Mouse (Mus musculus) liver, embryonic 14.5 days (tissue): ENCODE results near the gene Lgals2.

Experiments used
- CTCF ChIP-seq: IDR thresholded peaks from 2 replicates; pipeline ENCODE4 v1.5.1; 2016; ENCODE audit warnings: antibody characterized with exemption, low read depth, control low read depth
- EP300 ChIP-seq: IDR thresholded peaks from 2 replicates; pipeline ENCODE4 v1.6.1; 2016; ENCODE audit warnings: antibody characterized with exemption, low read depth

DNA sequence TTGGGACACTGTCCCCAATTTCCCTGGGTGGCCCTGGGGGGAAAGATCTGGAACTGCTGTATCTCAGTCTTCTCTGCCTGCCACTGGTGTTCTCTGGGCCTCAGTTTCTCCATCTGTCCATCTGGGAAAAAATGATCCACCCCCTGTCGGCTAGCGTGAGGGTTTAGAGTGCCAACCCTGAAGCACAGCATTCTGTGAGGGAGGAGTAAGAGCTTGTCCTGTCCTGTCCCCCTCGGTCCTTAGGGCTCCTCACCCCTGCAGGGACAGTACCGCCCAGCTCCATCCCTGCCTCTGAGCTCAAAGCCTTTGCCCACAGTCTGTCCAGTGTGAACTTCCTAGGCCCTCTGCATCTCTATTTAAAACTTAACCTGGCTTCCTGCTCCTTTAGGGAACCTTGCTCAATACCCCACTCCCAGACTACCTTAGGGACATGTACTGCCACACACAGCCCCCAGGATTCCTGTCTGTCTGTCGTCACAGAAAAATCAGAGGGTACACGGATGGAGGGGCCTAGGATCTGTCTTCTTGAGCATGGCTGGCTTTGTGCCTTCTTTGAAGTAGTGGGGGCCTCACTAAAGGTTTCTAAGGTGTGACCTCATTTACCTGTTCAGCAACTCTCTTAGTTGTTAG is 14.1 kb downstream of the Lgals2 start:
- TF ChIP-seq EP300: no peak
- no peak for TF ChIP-seq CTCF
